Mouse (Mus musculus): Measurements from ENCODE around the gene Aldh1l2. TPM values are rescaled to one million over a fixed set of nuclear protein-coding genes. Genes with fewer than 3 reads are reported as not detected.
"Not testable (repeated sequence)": the region's sequence is repeated elsewhere in the genome, so short reads cannot be mapped to it uniquely, and the experiment has no call there.

The Aldh1l2 gene
- total RNA-seq (2021) = 1 to 10 TPM; 6.9 to 8.2 TPM

DNA sequence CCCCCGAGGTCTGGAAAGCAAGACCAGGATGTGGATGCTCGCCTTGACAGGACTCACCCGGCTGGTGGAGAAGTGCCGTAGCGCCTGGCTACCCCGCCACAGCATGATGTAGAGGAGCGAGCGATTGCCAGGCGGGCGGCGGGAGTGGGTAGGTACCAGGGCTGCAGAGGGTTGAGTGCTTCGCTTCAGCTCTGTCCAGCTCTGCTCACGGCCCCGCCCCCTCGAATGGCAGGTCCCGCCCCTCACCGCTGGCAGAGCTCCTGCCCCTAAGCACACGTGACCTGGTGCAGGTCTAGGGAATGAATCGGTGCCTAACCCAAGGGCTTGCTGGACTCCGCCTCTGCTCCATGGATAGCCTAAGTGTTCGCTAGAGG is at the start of gene Aldh1l2:
Gene Aldh1l2, minus strand, starts transcription at position 231 of the 374 bp plus-strand sequence.
- intact Hi-C loops (cut with DNase I) = no loop called here
- peak; percentile 8 to 80 for DNase-seq (ENCODE audit: extremely low spot score in 1 of 2, low spot score in 2 of 2)

DNA sequence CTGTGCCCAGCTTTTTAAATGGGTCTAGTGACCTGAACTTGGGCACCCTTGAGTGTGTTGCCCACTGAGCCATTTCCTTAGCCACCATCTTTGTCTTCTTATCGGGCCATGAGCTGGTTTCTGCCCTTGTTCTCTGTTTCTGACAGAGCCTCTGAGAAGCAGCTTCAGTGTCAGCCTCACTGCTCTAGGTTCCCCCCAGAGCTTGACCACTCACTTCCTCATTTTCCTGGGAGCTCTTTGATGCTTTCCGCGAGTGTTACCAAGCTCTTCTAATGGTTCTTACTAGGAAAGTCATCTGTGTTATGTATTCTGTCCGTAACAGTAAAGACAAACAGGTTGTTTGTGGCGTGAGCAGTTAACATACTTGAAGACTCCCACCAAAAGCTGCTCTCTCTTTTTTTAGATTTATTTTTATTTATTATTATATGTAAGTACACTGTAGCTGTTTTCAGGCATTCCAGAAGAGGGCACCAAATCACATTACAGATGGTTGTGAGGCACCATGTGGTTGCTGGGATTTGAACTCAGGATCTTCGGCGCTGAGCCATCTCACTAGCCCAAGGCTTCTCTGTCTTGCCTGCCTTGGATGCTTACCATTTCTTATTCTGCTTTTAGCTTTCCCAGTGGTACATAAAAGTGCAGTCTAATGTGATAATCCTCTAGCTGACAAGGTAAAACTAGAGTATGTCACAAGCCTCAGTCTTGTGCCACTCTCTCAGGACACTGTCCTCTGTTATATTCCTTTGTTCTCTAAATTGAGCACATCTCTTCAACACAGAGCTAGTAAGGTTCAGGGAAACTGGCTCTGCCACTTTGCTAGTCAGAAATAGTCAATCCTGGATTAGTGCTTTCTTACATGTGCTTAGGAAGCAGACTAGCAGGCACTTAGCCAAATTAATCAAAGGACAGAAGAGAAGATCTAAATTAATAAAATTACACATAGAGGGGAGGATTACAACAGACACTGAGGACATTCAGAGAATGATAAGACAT is 31.8 kb upstream of the Aldh1l2 start:
- no peak for DNase-seq (ENCODE audit: extremely low spot score in 1 of 2, low spot score in 2 of 2)
- intact Hi-C loops (cut with DNase I) = no loop called here

DNA sequence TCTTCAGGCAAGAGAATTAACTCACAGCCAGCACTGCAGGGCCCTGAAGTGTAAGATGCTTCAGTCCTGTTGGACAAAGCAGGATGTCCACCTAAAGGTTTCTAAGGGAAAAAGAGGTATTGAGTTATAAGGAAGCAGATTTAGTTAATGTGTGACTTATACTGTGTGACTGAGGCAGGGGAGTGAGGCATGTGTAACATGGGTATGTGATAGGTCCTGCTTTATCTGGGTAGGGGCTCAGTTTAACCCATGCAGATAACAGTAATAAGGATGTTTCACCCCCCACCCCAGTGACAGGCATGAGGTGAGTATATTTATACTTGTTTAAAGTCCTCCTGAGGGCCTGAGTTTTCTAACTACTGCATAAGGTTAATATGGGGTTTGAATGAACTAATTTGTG is 29.1 kb upstream of the Aldh1l2 start:
- no peak for DNase-seq (ENCODE audit: extremely low spot score in 1 of 2, low spot score in 2 of 2)
- intact Hi-C loops (cut with DNase I) = no loop called here

DNA sequence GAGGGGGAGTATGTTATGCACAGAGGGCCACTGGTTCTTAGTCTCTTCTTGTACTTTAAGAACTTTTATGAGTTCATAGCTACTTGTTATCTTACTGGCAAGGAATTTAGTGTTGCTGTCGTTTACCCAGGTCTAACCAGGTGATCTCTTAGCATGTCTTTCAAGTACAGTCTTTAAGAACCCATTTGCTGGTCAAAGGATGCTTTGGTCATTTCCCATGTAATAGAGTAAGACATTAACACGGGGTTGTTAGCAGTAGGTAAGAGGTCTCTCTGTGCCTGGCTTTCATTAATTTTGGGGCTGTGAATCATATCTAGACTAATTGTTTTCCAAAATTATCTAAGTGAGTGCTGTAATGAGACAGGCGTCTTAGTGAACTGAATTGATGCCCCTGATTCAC is 11.4 kb upstream of the Aldh1l2 start:
- intact Hi-C loops (cut with DNase I) = no loop called here
- no peak for DNase-seq (ENCODE audit: extremely low spot score in 1 of 2, low spot score in 2 of 2)

DNA sequence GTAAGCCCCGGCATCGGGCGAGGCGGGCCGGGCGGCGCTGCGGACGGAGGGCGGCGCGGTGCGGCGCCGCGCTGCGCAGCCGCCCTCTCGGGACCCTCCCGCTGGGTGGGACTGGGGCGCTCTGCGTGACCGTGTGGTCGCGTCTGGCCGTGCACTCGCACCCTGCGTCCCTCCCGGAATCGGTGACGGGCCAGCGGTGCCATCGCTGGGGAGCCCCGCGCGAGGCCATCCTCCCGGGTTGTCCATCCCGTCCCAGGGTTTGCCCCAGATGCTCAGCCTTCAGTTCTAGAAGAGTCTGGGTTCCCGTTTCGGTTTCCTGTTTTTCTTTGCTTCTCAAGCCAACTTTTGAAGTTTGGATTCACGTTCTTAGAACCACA is 10.2 kb upstream of the Aldh1l2 start:
- no peak for DNase-seq (ENCODE audit: extremely low spot score in 1 of 2, low spot score in 2 of 2)
- intact Hi-C loops (cut with DNase I) = loop anchor here (5.0 kb wide), 1 partner anchor 182 kb away; the partner anchor contains the start of gene D10Wsu102e

DNA sequence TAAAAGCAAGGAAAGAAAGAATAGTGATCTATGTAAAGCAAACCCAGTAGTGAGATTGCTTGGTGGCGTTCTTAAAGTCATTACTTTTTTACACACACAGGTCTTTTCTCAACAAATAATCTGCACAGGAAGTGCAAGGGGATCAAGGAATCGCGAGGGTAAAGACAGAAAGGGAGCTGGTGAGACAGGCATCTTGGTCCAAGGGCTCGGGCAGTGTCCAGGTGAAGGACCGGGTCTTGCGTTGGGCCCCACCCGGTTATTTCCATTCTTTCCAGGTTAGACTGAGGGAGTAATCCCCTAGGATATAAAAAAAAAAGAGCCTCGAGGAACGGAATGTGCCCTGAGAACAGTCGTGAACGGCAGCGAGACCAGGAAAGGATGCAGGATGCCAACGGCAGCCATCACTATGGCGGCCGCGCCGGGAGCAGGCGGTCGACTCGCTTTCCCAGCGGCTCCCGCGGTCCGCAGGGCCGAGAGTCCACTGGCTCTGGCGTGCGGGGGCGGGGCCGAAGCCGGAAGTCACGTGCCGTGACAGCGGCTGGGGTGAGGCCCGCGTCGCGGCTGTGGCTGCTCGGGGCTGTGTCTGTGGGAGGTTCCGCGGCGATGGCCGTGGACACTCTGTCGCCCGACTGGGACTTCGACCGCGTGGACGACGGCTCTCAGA is 9.6 kb upstream of the Aldh1l2 start, which contains the start of gene Washc4:
Gene Washc4, plus strand, starts transcription at position 314 of the 664 bp plus-strand sequence.
- intact Hi-C loops (cut with DNase I) = loop anchor here (5.0 kb wide), 1 partner anchor 181 kb away; the partner anchor contains the start of gene D10Wsu102e
- peak; percentile 93 to 99 for DNase-seq (ENCODE audit: extremely low spot score in 1 of 2, low spot score in 2 of 2)

DNA sequence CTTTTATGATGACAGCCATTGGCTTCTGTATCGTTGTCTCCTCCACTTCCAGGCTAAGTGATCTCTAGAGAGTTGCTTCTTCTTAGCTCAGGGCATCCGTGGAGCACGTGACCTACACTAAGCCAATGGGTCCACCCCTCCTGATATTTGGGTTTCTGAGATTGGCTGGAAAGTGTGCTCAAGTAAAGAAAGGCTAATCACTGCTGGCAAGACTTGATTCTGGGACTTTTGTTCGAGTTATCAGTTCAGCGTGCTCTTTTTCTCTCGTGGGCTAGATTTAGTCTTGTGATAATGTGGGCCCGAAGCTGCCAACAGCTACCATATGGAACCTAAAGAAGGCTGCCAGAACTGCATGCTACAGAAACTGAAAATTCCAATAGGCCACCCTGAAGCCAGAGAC is 8.3 kb upstream of the Aldh1l2 start:
- intact Hi-C loops (cut with DNase I) = loop anchor here (5.0 kb wide), 1 partner anchor 180 kb away; the partner anchor contains the start of gene D10Wsu102e
- peak in 1 of 2 experiments; percentile 27 for DNase-seq (ENCODE audit: extremely low spot score in 1 of 2, low spot score in 2 of 2)

DNA sequence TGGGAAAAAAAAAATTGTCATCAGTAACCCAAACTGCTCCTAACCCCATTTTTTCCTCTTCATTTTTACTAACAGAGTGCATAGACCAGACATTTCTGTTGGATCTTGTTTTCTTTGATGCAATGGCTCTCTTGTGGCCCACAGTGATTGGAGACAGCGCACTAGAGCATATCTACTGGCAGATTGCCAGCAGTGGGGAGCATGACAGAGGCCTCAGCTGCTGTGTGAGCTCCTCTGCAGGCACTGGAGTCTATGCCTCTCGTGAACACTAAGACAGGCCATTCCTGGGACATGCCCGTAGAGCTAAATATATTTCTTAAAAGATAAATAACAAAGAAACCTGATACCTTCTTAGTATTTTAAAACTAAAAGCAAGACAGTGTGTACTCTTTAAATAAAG is 6.2 kb upstream of the Aldh1l2 start:
- DNase-seq (ENCODE audit: extremely low spot score in 1 of 2, low spot score in 2 of 2) = no peak

DNA sequence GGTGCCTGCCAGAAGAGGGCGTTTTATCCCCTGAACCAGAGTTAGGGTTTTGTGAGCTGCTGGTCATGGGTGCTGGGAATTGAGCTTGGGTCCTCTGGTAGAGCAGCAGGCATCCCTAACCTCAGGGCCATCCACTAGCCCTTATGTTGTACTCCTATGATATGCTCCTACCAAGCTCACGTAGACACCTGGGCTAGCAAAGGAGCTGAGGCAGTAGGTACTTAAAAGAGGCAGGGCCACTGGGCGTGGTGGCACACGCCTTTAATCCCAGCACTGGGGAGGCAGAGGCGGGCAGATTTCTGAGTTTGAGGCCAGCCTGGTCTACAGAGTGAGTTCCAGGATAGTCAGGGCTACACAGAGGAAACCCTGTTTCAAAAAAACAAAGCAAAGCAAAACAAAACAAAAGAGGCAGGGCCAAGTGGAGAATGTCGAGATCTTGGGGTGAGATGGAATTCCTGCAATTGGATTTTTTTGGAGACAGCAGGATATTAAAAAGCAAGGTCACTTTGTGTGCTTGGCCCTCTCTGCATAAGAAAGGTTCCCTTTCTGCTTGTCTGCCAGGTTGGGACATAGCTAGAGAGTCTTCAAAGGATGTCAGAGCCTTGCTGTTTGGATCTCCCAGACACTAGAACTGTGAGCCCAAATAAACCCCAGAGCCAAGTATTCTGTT is 5.5 kb upstream of the Aldh1l2 start:
- intact Hi-C loops (cut with DNase I) = no loop called here
- no peak for DNase-seq (ENCODE audit: extremely low spot score in 1 of 2, low spot score in 2 of 2)

More for the DNA sequence above, 6.2 kb upstream of the Aldh1l2 start:
- intact Hi-C loops (cut with DNase I) = loop anchor here (5.0 kb wide), 1 partner anchor 178 kb away; the partner anchor contains the start of gene D10Wsu102e

DNA sequence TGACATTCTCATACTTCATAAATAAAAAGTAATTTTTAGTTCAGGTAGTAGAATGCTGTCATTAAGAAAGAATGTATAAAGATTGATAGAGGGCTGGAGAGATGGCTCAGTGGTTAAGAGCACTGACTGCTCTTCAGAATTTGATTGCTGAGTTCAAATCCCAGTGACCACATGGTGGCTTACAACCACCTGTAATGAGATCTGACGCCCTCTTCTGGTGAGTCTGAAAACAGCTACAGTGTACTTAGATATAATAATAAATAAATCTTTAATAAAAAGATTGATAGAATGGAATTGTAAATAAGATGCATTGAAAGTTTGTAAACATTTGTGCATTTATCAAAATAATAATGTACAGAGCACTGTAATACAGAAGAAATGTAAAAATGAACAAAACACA is 2.5 kb upstream of the Aldh1l2 start:
- no peak for DNase-seq (ENCODE audit: extremely low spot score in 1 of 2, low spot score in 2 of 2)
- intact Hi-C loops (cut with DNase I) = no loop called here

DNA sequence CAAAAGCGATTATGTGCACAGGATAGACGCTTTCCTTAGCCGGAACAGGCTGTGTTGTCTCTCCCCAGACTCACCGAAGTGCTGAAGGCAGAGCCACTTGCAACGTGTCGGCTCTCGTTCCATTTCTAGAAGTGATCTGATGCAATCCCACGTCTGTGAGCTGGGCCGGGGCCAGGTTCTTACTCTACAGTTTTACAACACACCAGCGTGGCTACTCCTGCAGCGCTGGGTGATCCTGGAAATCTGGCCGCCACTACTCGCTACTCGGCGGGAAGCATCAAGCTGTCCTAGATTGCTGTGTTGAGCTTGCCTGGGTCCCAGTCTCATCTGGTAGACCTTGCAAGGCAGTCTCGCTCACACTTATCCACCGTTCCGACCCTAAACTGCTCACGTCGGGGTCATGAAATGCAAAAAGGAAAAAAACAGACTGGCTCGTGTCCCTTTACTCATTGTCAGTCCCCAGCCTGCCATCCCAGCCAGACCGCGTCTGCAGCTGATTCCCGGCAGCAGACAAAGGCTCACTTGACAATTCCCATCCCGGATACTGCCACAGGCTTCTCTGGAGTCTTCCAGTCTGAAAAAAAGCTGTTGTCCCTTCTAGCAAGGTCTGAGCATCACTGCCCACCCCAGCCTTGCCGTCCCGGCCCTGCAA is 556 bp downstream of the Aldh1l2 start:
- intact Hi-C loops (cut with DNase I) = no loop called here
- DNase-seq (ENCODE audit: extremely low spot score in 1 of 2, low spot score in 2 of 2) = peak; percentile 59 to 78

DNA sequence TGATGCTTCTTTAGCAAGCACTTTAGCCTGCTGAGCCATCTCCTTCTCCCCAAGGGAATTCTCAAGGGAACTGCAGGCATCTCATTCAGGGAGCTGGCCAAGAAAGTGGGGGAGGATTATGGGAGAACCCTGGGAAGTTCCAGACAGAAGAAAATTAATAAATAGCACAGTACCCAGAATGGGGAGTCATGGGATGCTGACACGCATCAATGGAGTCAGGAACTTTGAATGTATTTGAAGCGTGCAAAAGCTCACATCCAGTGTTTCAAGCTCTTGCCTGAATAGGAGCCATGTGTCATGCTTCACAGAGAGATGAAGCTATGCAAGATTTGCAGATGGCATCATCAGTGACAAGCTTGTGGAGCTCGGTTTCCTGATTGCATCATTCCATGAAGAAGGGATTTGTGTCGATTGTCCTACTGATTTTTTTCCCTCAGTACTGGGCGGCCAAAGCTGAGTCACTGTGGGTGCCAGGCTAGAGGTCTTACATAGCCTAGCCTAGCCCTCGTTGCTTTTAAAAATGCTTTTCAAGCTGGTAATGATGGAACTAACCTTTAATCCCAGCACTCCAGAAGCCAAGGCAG is 3.5 kb downstream of the Aldh1l2 start:
- intact Hi-C loops (cut with DNase I) = no loop called here
- DNase-seq (ENCODE audit: extremely low spot score in 1 of 2, low spot score in 2 of 2) = no peak

DNA sequence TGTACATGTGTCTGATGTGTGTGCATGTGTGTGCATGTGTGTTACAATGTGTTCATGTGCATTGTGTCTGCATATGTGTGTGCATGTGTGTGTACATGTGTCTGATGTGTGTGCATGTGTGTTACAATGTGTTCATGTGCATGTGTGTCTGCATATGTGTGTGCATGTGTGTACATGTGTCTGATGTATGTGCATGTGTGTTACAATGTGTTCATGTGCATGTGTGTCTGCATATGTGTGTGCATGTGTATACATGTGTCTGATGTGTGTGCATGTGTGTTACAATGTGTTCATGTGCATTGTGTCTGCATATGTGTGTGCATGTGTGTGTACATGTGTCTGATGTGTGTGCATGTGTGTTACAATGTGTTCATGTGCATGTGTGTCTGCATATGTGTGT is 9.7 kb downstream of the Aldh1l2 start:
- intact Hi-C loops (cut with DNase I) = not testable (repeated sequence)

DNA sequence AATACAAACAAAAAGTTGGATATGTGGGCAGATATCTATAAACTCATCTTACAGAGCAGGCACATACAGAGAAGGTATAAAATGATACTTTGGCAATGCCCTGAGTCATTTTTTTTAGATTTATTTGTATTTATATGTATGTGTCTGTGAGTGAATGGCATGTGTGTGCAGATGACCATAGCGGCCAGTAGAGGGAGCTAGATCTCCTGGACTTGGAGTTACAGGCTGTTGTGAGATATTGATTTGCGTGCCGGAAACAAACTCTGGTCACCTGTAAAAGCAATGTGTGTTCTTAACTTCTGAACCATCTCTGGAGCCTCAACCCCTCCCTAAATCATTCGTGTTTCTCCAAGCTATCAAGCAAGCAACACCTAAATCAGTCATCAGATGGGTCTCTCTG is 12.9 kb downstream of the Aldh1l2 start:
- DNase-seq (ENCODE audit: extremely low spot score in 1 of 2, low spot score in 2 of 2) = no peak
- intact Hi-C loops (cut with DNase I) = no loop called here

More for the DNA sequence above, 9.7 kb downstream of the Aldh1l2 start:
- not testable (repeated sequence) for DNase-seq (ENCODE audit: extremely low spot score in 1 of 2, low spot score in 2 of 2)

DNA sequence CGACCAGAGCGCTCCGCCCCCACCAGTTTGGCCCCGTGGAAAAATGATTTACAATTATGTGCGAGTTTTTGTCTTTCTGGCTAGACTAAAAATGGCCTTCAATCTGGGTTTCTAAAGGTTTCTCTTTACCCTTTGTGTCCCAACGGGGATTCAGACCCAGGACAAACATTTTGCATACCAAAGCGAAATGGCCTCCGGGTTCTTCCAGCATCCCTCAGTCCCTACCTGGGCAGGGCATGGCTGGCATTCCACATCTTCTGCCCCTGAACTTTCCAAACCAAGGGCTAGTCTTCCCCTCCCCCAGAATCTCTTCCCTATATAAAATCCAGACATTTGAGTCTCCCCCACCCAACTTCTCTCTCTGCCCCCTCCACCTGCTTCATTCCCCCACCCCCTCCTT is 20.2 kb downstream of the Aldh1l2 start:
- intact Hi-C loops (cut with DNase I) = no loop called here
- DNase-seq (ENCODE audit: extremely low spot score in 1 of 2, low spot score in 2 of 2) = no peak

DNA sequence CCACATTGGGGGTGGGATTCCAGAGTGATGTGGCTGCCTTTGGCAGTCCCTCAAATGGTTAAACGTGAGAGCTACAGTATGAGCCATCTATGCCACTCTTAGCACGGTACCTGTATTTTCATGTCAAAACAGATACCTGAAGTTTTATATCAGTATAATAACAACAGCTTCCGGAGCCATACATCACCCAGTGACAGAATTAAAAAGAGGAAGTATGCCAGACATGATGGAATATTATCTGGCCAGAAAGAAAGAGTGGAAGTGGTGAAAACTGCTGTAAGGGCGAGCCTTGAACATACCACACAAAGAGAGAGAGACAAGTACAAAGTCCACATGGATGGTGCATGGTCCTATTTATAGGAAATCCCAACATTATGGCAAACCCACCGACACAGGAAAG is 22.6 kb downstream of the Aldh1l2 start:
- intact Hi-C loops (cut with DNase I) = no loop called here

DNA sequence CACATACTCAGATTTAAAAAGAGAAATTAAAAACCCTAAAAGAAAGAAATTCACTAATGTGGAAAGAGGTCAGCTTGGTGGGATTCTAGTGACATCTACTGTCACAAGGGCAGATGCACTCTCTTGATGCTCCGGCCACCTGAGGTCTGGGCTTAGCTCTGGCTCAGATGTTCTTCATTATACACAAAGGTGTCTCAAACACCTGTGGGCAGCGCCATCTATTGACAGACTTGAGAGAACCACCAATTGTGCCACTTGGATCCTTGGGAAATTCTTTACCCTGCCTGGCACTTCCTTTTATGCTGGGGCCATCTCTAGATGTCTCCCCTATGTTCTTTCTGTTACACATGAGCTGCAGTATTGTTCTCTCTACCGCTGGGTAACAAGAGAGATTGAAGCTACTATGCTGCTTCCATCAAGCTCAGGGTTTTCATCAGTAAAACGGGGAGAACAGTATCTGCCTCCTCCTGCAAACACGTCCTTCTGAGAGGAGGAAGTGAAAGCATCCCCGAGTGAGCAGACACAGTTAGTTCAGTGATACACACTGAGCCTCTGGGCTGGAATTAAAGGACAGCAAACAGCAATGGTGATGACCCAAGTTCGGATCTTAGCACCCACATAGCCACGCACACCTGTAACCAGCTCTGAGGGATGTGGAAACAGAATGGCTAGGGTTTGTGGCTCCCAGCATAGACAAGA is 24.8 kb downstream of the Aldh1l2 start:
- peak in 1 of 2 experiments; percentile 3 for DNase-seq (ENCODE audit: extremely low spot score in 1 of 2, low spot score in 2 of 2)
- intact Hi-C loops (cut with DNase I) = no loop called here

More for the DNA sequence above, 22.6 kb downstream of the Aldh1l2 start:
- DNase-seq (ENCODE audit: extremely low spot score in 1 of 2, low spot score in 2 of 2) = no peak

DNA sequence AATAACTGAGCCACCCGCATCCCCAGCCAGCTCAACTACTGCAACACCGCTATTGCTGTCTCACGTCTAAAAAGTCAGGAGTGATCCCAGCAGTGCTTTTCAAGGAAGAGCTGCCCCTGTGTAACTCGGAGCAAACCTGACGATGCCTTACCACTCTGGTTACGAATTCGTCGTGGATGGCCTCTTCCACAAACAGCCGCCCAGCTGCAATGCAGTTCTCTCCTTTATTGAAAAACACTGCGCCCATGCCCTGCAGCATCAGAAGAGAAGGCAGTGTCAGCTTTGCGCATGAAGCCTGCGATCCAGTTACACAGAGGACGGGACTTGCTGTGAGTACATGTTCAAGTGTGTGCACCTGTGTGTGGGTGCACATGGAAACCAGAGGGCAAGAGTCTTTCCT is 36.6 kb downstream of the Aldh1l2 start:
- DNase-seq (ENCODE audit: extremely low spot score in 1 of 2, low spot score in 2 of 2) = no peak
- intact Hi-C loops (cut with DNase I) = no loop called here
